Mouse (Mus musculus): Measurements from ENCODE around the gene Acacb. TPM values are rescaled to one million over a fixed set of nuclear protein-coding genes. Genes with fewer than 3 reads are reported as not detected.

The Acacb gene
- 3.0 and 3.9 TPM in 2 replicates for total RNA-seq (2017)

DNA sequence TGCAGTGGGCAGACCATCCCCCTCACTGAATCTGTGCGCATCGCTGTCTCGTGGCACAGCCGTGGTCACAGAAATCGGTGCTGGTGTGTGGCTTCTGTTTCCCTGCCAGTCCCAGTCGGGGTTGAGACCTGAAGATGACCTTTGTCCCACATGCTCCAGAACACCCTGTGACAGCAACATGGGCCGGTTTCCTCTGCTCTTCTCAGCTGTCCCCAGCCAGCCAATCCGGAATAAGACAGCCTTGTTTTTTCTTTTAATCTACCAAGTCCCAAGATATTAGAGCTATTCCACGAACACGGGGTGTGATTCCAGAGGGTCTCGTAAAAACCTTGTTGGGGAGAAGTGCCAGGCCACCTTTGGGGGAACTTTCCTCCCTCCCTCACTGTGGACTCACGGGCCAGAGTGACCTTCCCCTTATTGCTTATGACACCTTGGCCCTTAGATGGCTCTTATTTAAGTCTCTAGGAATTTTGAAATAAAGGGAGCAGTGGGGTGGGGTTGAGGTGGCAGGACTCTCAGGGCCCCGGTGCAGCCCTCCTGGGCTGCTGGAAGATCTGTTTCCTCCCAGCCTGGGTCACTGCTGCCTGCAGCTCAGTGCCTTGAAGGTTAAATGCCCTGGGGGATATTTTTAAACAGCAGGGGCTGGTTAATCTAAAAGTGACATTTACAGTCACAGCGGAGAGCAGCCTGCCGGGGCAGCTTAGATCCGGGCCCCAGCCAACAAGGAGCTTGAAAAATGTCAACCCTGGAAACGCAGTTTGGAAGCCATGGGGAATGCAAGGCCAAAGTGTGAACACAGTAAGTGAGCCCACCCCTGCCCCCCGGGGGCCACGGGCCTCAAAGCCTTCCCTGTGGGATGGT lies at the start of gene Acacb:
Gene Acacb (plus strand): TSS at position 508 of the 861 bp plus-strand sequence.
- no peak for ATAC-seq (replicated peaks in 1 of 2; ENCODE audit: insufficient read depth in 1 of 2, low FRiP score in 2 of 2, low TSS enrichment in 1 of 2, low read depth in 1 of 2, poor library complexity in 2 of 2, severe bottlenecking in 2 of 2)

DNA sequence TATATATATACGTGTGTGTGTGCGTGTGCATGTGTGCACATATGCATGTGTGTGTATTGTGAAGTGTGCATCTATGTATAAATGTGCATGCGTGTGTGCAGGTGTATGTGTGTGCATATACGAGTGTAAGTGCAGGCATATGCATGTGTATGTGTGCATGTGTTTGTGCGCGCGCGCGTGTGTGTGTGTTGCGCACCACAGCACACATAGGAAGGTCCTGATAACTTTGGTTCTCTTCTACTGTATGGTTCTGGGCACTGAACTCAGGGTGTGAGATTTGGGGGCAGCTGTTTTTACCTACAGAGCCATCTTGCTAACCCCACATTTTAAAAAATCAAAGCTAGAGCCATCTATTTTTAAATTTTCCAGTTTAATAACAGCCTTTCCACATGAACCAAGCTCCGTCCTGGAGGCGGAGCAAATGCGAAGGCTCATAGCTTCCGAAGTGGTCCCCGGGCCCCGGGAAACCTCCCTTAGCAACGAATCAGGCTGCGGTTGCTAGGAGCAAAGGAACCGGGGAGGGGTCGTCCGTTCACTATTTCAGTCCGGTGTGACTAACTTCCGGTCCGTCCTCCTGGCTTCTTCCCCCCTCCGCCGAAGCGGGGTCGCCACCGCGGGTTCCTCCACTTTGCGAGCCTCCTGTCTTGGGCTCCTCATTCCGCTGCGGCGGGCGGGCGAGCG lies 46.5 kb upstream of the Acacb start:
- peak; percentile 93 to 94 for ATAC-seq (replicated peaks in 1 of 2; ENCODE audit: insufficient read depth in 1 of 2, low FRiP score in 2 of 2, low TSS enrichment in 1 of 2, low read depth in 1 of 2, poor library complexity in 2 of 2, severe bottlenecking in 2 of 2)

DNA sequence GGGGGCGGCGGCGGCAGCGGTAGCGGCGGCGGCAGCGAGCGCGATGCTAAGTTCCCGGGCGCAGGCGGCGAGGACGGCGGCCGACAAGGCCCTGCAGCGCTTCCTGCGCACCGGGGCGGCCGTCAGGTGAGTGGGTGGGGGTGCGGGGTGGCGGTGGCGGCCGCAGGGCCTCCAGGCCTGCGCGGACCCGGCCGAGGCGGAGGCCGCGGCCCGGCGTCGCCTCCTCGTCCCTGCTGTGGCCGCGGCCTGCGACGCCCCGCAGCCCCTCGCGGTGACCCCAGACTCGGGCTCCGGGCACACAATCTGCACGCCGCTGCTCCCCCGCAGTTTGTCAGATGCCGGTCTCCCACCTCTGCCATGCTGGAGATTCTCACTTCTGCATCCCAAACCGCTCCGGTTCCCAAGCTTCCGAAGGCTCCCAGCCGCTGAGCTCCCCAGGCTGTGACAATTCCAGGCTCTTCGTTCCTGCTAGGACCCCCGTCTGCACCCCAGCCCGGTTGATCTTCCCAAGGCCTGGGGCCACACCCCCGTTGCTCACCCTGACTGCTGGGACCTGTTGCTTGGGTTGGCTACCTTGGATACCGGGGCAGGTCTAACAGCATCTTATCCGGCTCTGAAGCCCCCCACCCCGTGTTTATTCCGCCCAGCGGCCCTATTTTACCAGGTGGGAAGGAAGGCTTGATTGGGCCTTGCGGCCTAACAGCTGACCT lies 45.8 kb upstream of the Acacb start:
- ATAC-seq (replicated peaks in 1 of 2; ENCODE audit: insufficient read depth in 1 of 2, low FRiP score in 2 of 2, low TSS enrichment in 1 of 2, low read depth in 1 of 2, poor library complexity in 2 of 2, severe bottlenecking in 2 of 2), result no peak

DNA sequence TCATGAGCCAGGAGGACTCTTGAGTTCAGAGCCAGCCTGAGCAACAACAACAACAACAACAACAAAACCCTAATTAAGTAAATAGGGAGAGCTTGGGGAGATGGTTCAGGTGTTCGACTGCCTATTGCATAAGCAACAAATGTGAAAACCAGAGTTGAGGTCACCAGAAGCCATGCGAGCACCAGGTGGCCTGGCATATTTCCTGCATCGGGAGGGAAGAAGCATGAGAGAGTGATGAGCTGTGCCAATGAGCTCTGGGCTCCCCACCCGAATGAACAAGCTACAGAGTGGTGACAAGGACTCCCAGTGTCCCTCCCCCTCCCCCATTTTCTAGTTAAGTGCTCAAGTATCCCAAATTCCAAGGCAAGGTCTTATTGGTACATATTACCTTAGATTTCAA lies 44.5 kb upstream of the Acacb start:
- ATAC-seq (replicated peaks in 1 of 2; ENCODE audit: insufficient read depth in 1 of 2, low FRiP score in 2 of 2, low TSS enrichment in 1 of 2, low read depth in 1 of 2, poor library complexity in 2 of 2, severe bottlenecking in 2 of 2), result no peak

DNA sequence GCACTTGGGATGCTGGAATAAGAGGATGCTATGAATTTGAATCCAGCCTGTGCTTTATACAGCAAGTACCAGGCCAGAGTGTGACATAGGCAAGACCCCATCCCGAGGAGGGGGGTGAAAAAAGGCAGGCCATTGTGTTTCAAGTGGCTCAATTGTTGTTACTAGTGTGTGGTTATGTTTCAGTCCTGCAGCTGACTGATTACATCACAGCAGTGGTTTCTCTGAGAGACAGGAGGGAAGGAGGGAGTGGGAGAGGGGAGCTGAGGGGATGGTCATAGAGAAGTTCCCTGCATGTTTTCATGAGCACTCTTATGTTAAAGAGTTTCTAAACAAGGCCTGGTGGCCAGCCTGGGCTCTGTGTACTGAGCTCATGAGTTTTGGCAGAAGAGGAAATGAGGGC lies 43.5 kb upstream of the Acacb start:
- no peak for ATAC-seq (replicated peaks in 1 of 2; ENCODE audit: insufficient read depth in 1 of 2, low FRiP score in 2 of 2, low TSS enrichment in 1 of 2, low read depth in 1 of 2, poor library complexity in 2 of 2, severe bottlenecking in 2 of 2)

DNA sequence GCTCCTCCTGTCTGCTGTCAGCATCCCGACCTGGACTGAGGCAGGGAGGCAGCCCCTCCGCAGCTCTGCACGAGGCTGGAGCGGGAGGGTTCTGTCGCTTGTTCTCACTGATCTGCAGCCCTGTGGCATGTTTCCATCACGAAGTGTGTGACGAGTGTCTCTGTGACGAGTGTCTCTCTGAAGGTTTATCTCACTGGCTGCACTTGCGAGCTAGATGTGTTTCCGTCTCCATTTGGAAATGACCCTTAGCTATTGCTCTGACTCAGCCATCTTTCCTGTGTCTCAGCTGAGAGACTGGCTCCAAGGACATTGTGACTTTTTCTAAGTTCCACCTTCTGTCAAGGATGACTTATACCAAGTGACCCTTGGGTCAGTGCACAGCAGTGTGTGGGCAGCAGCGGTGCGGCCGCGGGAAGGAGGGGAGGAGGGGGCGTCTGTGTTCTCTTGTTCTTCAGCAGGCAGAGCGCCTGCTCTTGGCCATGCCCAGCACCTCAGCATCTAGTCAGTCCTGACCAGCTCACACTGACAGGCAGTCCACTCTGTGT lies 39.9 kb upstream of the Acacb start:
- no peak for ATAC-seq (replicated peaks in 1 of 2; ENCODE audit: insufficient read depth in 1 of 2, low FRiP score in 2 of 2, low TSS enrichment in 1 of 2, low read depth in 1 of 2, poor library complexity in 2 of 2, severe bottlenecking in 2 of 2)

DNA sequence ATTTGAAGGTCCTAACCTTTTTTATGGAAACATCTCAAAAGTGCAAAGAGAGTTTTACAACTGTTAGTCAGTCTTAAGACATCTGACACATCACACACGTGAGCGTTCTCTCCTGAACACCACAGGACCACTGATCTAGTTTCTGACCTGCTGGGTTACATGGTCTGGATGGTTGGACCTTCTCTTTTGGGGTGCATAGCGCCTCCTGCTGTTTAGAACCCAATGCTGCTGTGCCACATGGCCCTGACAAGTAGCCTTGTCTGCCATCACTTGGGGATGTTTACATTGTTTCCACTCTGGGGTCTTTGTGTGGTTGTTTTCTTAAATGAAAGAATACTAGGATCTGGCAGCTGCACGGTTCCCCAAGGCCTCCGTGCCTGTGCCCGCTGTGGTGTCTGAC lies 33.0 kb upstream of the Acacb start:
- no peak for ATAC-seq (replicated peaks in 1 of 2; ENCODE audit: insufficient read depth in 1 of 2, low FRiP score in 2 of 2, low TSS enrichment in 1 of 2, low read depth in 1 of 2, poor library complexity in 2 of 2, severe bottlenecking in 2 of 2)

DNA sequence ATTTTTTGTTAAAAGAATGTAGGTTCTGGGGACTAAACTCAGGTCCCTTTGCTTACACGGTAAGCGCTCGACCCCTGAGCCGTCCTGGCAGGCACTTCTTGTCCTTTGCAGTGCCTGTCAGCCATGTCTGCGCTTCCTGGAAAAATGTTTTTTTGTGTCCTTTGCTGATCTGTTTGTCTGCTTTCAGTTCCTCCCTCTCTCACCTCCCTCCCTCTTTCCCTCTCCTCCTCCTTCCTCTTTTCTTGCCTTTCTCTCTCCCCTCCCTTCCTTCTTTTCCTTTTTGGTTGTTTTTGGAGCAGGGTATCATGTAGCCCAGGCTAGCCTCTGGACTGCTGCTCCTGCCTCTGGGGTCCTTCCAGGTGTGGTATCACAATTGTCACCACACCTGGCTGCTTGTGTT lies 31.3 kb upstream of the Acacb start:
- ATAC-seq (replicated peaks in 1 of 2; ENCODE audit: insufficient read depth in 1 of 2, low FRiP score in 2 of 2, low TSS enrichment in 1 of 2, low read depth in 1 of 2, poor library complexity in 2 of 2, severe bottlenecking in 2 of 2), result no peak

DNA sequence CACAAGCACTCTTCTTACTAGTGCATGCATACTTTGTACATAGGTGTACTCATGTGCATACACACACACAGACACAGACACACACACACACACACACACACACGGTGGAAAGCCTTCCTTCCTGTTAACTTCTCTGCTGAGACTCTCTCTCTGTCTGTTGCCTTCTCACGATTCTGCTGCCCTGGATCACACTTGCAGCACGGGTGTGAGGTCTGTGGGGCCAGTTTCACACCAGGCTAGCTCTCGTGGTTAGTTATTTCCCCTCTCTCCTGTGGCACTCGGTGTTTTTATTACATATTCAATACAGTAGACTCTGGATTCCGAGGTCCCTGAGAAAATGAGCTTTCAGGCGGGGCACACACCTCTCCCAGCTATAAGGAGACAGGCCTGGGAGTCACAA lies 29.7 kb upstream of the Acacb start:
- no peak for ATAC-seq (replicated peaks in 1 of 2; ENCODE audit: insufficient read depth in 1 of 2, low FRiP score in 2 of 2, low TSS enrichment in 1 of 2, low read depth in 1 of 2, poor library complexity in 2 of 2, severe bottlenecking in 2 of 2)

DNA sequence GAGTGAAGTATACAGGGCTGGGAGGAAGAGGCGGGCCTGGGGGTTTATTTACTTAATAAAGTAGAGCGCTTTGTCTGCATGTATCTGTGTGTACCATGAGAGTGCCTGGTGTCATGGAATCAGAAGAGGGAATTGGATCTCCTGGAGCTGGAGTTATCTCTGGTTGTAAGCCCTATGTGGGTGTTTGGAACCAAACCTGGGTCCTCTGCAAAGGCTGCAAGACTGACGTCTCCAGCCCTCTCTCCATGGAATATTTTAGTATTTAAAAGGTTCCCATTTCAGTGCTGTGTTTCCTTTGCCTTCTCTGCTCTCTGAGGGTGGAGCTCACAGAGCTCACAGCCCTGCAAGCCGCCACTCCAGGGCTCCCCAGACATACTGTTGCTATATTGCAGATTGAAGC lies 26.5 kb upstream of the Acacb start:
- ATAC-seq (replicated peaks in 1 of 2; ENCODE audit: insufficient read depth in 1 of 2, low FRiP score in 2 of 2, low TSS enrichment in 1 of 2, low read depth in 1 of 2, poor library complexity in 2 of 2, severe bottlenecking in 2 of 2), result no peak

DNA sequence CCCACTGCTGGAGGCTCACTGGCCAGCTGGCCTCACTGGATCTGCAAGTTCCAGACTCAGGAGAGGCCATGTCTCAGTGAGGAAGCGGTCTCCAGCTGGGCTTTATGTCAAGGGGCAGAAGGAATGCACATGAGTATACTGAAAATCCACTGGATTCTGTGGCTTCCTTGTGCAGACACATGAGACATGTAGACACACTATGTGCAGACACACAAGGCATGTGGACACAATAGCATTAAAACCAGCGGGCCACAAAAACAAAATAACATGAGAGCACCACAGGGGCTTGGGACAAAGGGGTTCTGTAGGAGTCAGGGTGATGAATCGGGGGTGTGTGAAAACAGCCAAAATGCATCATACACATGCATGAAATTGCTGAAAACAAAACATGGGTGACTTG lies 20.3 kb upstream of the Acacb start:
- no peak for ATAC-seq (replicated peaks in 1 of 2; ENCODE audit: insufficient read depth in 1 of 2, low FRiP score in 2 of 2, low TSS enrichment in 1 of 2, low read depth in 1 of 2, poor library complexity in 2 of 2, severe bottlenecking in 2 of 2)

DNA sequence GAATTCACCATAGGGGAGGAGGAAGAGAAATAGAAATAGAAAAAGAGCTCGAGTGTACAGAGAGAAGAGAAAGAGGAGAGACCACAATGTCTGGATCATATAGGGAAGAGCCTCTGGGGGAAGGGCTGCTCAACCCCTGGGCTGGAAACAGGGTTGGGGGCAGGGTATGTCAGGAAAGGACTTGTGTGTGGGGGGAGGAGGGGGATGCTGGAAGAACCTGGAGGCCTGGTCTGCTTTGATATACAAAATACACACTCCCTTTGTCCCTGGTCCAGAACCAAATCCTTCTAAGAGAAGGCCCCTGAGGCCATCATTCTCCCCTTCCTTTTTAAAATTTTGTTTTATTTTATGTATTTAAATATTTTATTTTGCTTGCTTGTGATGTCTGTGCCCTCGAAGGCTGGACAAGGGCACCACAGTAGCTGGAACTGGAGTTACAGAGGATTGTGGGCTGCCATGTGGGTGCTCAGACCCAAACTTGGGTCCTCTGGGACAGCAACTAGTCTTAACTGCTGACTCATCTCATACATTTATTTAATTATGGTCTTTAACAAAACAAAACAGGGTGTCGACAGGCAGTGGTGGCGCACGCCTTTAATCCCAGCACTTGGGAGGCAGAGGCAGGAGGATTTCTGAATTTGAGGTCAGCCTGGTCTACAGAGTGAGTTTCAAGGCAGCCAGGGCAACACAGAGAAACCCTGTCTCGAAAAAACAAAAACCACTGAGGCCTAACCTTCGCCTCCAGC lies 19.7 kb upstream of the Acacb start:
- ATAC-seq (replicated peaks in 1 of 2; ENCODE audit: insufficient read depth in 1 of 2, low FRiP score in 2 of 2, low TSS enrichment in 1 of 2, low read depth in 1 of 2, poor library complexity in 2 of 2, severe bottlenecking in 2 of 2), result no peak

DNA sequence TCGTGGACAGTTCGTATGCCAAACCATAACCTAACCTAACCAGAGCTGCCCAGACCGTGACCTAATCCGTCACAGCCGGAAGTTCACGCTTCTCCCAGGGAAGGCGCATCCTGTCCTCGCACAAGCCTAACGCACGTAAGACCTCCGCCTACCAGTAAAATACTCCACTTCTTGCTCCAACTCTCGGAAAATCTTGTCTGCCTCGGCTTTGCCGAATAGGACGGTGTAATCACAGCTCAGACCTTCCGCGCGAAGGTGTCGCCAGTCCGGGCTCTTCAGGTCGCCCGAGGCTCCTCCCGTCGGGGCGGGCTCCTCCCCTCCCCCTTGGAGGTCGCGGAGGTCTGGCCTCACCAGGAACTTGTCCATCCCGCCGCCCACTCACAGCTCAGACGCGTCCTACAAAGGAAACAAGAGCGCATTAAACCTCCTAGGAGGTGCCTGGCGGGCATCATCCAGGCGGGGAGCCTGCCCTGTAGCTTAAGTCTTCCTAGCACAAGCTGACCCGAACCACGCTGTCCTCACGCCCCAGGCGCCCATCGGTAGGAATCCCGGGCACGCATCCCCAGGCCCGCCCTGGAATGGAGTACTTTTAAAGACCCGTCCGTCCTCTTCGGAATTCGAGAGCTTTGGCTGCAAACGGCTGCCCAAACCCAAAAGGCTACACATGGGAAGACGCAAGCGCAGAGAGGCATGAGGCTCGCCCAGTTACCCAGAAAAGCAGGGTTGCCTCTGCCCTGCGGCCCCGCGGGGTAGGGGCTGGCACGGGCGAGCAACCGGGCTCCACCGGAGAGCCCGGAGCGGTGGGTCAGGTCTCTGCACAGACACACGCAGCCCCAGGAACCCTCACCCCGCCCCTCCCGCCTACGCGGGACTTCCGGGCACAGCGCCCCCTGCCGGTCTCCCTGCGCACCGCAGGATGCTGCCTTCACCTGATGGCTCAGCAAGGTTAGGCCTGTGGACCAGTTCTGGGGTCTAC lies 18.7 kb upstream of the Acacb start, which contains the start of gene Alkbh2:
Gene Alkbh2 (minus strand): TSS at position 845 of the 976 bp plus-strand sequence.
- ATAC-seq (replicated peaks in 1 of 2; ENCODE audit: insufficient read depth in 1 of 2, low FRiP score in 2 of 2, low TSS enrichment in 1 of 2, low read depth in 1 of 2, poor library complexity in 2 of 2, severe bottlenecking in 2 of 2), result peak; percentile 54 to 63

DNA sequence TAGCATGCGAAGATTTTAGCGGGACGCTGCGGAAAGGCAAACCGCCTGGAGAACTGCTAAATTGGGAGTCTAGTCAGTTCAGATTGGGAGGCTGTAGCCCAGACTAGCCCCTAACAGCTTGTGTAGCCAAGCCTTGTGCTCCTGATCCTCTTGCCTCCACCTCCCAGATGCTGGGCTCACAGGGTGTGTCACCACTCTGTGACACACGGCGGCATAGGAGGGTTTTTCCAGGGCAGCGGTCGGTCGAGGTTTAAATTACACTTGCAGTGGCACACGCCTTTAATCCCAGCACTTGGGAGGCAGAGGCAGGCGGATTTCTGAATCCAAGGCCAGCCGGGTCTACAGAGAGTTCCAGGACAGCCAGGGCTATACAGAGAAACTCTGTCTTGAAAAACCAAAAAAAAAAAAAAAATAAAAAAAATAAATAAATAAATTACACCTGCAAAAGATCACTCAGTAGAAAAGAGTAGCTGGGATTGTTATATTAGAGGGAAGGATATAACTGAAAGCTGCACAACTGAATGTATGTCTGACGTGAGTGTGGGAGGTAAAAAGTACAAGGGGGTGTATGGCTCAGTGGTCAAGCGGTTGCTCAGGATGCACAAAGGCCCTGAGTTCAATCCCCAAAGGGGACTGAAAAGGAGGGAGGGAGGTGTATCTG lies 16.7 kb upstream of the Acacb start:
- ATAC-seq (replicated peaks in 1 of 2; ENCODE audit: insufficient read depth in 1 of 2, low FRiP score in 2 of 2, low TSS enrichment in 1 of 2, low read depth in 1 of 2, poor library complexity in 2 of 2, severe bottlenecking in 2 of 2), result no peak

DNA sequence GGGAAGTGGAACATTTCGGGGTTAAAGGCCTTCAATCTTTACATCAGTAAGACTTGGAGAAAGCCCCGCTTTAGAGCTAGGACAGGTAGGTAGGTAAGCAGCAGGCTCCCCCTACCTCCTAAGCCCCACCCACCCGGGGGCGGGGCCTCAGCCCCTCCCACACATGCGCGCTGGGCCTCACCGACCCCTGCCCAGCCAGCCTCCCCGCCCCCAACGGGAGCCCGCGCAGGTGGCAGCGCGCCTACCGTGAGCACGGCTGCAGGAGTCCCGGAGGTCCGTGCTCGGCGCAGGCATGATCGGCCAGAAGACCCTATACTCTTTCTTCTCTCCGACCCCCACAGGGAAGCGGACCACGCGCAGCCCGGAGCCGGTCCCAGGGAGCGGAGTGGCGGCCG lies 16.1 kb upstream of the Acacb start, which contains the start of gene Ung:
Gene Ung (plus strand): TSS at position 176 of the 395 bp plus-strand sequence.
- ATAC-seq (replicated peaks in 1 of 2; ENCODE audit: insufficient read depth in 1 of 2, low FRiP score in 2 of 2, low TSS enrichment in 1 of 2, low read depth in 1 of 2, poor library complexity in 2 of 2, severe bottlenecking in 2 of 2), result no peak

All from hematopoietic stem cell, adult 5-6 weeks (primary cell).